Mouse (Mus musculus): ENCODE measurements around the gene Cpb2.

Gene Cpb2

DNA sequence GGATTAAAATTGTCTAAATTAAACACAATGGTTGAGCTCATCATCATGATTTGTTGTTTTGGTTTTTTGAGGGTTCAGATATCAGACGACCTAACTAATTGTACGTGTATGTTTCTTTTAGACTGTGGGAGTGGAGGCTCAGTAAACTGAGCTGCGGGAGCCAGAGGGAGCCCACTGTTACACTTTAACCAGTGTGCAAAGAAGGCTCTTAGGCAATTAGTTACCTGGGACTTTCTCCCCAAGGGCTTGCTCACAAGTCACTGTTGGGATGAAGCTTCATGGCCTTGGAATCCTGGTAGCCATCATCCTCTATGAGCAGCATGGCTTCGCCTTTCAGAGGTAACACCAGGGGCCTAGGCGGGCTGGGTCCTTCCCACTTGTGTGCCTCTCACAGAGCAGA lies at the start of gene Cpb2:
Gene Cpb2, plus strand, starts transcription at position 201 of the 400 bp plus-strand sequence.
- no peak for DNase-seq (ENCODE audit: low spot score)

DNA sequence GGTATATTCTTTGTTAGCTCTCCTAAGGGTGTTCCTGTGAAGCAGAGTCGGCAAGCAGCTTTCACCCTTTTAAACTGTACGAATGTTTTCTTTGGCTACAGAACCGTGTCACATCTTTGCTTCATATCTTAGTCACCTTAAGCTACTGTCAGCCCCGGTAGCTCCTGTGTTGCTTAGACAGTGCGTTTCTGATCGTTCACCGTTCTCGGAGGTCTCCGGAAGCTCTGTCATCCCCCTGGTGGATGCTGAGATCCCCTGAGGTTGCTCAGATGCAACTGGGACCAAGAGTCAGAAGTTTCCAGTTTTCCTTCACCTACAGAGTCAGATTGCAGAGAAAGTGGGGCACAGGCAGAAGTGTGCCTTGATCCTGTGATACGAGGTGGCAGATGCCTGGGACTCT lies 49.7 kb upstream of the Cpb2 start:
- DNase-seq (ENCODE audit: low spot score), result no peak

DNA sequence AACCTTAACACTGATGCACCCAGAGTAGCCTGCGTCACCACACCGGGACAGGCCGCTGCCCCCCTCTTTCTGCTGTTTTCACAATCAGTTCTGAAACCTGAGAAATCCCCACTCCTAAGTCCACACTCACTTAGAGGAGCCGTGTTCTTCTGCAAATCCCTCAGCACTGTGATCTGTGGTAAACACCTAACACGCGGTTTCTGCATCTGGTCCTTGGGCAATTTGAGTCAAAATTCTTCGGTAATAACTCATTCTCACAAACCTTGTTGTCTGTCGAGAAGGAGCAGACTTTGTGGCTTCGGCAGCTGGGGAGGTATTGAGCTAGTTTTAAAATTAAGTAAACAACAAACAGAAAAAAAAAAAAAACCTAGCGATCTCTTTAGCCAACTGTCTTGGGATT lies 49.2 kb upstream of the Cpb2 start:
- no peak for DNase-seq (ENCODE audit: low spot score)

DNA sequence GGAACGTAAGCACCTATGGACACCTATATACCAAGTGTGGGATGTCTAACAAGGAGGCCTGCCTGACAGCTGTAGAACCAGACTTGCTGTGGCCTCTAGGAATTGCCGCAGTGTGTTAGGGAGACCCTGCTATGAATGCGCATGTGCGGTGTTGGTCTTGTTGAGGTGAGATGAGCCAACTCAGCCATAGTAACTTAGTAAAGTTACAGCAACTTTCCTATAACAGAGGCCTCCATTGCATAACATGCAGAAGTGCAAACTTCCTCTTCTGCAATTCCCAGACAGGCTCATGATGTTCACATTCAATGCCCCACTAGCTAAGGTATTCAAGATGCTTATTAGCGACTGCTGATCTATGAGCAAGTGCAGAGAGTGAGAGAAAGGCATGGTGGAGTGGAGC lies 46.6 kb upstream of the Cpb2 start:
- DNase-seq (ENCODE audit: low spot score), result no peak

DNA sequence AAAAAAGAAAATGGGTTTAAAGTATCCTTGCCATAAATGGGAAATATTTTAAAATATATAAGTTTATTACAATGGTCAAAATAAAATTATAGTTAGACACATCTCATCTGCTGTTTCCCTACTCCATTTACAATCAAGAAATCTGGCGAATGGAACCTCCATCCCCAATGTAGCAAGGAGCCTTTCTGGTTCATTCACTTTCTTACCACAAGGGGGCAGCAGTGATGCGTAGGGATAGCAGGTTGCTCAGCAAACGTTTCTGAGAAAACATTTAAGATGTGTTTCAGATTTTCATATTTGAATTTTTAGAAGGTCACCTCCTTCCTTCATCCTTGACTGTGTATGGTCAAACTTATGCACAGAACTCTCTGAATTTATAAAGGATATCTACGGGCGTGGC lies 45.1 kb upstream of the Cpb2 start:
- DNase-seq (ENCODE audit: low spot score), result peak; percentile 86

DNA sequence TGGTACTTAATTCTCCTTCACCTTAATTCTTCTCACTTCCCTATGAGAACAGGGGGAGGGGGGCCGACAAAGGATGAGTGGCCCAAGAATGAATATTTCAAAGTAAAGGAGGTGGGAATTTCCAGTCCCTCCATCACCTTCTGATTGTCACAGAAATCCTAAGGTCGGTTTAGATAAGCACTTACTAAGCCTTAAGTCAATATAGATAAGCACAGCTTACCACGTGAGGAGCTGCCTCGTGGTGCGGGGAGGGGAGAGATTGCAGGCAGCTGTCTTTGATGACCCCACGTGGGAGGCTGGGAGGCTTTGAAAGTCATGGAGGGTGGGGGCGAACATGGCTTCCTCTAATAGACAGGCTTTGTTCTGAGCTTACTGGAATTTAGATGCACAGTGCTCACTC lies 44.4 kb upstream of the Cpb2 start:
- peak; percentile 8 for DNase-seq (ENCODE audit: low spot score)

DNA sequence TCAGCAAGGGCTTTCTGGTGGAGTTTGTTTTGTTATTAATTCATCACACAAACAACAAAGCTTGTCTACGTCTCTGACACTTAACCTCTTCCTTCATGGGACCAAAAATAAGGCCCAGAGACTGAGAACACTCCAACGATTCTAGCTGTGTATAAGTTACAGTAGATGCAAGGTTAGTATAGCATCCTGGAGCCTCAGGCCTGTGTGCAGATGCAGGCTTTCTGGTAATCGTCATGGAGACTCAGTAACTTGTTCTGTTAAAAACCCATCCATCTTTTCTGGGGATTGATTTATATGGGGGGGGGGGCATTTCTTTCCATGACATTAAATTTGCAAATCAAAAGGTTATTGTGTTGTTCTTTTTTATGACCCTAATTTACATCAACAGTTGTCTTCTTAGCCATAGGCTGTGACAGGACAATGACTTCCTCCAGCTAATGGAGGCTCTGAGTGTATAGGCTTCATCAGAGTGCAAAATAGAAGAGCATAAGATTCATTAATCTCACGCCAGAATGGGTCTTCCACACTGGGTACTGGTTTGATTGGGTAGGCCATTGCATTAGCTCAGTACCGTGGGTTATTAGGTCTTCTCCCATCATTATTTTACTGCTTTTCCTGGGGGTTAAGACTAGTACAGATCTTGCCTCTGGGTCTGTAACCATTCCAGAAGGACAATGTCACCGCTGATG lies 36.6 kb upstream of the Cpb2 start:
- DNase-seq (ENCODE audit: low spot score), result no peak

DNA sequence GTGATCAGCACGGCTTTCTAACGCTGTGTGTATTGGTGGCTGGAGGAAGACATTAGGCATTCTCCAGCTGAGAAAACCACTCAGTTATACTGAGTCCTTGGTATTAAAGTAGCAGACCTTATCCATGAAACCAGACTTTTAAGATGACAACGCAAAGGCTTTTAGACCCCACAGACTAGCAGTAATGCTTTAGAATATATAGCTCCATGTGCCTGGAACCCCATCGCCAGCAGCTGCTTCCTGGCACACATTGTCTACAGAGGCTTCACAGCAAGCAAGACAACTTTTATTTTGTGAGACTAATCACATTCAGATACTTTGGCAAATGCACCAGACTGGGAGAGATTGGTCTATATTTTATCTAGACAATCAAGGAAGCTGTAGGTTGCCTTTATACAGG lies 35.8 kb upstream of the Cpb2 start:
- no peak for DNase-seq (ENCODE audit: low spot score)

DNA sequence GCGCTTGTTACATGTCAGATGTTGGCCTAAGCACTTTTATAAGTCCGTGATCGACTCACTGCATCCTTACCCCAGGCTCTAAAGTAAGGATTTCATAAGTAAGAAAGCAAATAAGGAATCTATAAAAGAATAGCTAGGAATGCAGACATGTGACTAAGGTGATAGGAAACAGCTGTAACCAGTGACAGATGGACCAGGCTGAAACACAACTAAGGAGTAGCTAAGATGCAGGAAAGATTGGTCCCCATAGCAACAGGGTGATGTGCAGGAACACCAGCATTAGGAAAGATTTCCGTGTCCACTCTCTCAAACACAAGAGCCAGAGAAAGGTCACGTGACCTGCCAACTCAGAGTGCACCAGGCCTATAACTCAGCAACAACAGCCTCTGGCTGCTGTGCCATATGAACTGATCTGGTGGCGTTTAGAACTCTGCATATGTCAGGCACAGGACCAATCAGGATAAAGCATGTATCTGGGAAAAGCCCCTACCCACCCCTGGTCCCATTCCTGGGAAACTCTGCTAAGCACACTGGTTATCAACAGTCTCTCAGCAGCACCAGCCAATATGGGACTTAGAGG lies 33.4 kb upstream of the Cpb2 start:
- DNase-seq (ENCODE audit: low spot score), result no peak

DNA sequence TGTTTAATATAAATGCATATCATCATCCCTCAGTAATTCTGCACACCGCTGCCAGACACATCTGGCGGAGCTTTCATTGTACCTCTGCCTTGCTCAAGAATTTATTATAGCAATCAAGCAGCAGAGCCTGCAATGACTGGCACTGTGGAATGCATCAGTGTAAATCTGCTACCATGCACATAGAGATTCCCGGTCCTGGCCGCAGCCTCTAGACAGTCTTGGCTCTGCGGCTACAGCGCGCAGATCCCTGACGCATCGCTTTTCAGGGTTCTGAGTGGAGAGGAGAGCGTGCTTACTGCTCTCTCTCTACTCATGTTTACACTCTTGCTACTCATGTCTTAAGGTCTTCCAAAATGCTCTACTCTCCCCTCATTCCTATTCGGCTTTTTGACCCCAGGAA lies 28.3 kb upstream of the Cpb2 start:
- no peak for DNase-seq (ENCODE audit: low spot score)

DNA sequence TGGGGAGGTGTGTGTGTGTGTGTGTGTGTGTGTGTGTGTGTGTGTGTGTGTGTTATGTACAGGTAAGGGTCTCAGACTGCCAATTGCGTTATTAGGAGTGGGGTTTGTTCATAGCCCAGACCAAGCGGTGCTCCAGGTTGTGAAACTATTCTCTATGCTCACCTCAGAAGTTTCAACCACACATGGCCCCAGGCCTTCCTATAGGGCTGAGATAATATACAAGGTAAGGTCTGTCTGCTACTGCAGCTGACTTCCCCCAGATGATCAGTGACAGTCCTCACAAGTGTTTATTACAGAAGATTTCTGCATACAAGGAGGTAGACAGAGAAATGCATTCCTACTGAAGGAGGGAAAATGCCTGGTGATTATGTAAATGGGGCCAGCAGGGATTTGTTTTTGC lies 23.2 kb upstream of the Cpb2 start:
- no peak for DNase-seq (ENCODE audit: low spot score)

DNA sequence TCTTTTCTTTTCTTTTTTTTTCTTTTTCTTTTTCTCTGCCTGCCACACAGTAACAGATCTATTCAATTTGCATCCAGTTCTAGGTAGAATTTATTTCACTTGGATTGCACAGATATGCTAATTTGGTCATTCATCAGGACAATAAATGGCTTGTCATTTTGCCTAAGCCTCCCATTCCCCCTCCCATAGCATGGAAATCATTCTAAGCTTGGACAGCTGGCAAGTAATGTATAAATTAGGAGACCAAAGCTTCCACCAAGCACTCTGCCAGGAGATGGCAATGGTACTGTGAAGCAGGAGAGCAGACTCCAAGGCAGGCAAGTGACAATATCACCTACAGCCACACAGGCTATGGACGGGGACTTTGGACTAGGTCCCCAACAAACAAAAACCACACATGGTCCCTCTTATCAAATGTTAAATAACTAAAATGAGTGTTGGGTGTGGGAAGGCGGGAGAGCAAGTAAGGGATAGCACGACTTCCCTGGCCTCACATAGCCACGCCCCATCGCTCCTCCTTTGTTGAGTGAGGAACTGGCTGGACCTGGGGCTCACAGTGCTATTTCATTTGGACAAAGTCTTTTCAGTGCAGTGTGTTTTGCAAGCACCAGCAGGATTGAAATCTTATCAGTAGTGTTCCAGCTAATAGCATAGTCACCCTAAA lies 22.7 kb upstream of the Cpb2 start:
- DNase-seq (ENCODE audit: low spot score), result no peak

DNA sequence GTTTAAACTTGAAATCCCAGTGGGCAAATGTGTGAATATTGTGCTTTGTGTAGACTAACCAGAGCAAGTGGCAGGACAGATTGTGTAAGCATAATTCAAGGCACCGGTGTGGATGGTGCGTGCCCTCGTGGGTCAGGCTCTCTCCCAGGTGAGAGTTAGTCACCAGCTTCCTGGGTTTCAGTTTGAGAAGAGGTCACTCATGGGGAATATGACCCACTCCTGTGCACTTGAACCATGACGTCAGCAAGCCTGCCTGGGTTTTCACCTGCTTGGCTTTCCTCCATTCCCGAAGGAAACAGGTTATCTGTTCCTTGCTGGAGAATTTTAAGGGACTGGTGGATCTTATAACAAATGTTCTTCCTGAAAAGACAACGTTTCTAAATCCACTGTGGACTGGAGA lies 19.7 kb upstream of the Cpb2 start:
- DNase-seq (ENCODE audit: low spot score), result no peak

DNA sequence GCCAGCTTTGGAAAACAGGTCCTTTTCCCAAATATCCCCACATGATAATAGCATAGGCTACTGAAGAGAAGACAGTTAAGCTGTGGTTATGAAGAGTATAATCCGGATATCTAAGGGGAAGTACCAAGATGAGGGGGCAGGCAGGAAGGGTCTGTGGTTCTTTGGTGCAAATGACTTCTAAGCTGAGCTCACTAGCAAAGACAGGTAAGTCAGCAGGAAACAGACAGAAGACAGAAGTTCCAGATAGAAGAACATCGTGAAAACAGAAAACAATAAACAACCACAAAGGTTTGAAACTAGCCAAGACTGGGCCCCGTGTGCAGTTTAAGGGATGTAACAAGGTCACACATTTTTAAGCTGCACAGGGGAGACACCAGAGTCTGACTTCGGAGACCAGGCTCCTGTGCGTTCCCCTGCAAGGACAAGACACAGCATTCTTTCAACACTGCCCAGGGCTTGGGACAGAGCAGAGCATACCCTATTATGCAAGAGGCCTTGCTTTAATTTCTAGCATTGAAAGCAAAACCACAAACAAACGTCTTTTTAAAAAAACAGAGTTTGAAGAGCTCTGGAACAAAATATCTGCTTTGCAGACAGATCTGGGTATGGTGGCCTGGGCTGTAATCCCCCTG lies 14.5 kb upstream of the Cpb2 start:
- no peak for DNase-seq (ENCODE audit: low spot score)

DNA sequence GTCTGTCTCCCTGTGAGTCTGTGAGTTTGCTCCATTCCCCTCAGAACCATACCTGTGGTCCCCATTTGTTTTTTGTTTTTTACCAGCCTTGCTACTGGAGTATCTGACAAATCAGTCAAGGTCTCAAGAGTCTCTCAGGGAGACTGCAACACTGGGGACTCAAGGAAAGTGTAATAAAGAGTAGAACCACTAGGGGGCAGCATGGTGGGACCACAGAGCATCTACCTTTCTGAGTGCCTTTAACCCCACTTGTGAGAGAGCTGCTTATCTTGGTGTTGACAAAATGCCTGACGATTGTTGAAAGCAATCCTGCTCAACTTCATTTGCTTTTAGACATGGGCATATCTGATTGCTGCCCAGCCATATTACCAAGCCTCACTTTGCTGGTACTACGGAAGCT lies 12.3 kb upstream of the Cpb2 start:
- DNase-seq (ENCODE audit: low spot score), result peak; percentile 75

DNA sequence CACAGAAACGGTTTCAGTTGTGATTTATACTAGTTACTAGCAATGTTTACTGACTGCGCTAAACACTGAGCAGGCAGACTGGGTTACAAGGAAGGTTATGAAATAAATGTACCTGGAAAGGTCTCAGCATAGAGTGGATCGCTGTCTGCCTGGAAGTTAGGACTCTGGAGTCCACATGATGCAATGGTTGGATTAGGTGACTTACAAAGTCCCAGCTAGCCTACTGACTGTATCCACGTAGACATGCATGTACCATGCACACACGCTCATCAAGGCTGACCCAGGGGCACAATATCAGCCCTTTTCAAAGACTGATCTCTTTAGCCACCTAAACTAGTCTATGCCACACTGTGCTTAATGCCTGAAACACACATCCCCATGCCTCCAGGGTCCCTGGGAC lies 9.0 kb upstream of the Cpb2 start:
- DNase-seq (ENCODE audit: low spot score), result no peak

DNA sequence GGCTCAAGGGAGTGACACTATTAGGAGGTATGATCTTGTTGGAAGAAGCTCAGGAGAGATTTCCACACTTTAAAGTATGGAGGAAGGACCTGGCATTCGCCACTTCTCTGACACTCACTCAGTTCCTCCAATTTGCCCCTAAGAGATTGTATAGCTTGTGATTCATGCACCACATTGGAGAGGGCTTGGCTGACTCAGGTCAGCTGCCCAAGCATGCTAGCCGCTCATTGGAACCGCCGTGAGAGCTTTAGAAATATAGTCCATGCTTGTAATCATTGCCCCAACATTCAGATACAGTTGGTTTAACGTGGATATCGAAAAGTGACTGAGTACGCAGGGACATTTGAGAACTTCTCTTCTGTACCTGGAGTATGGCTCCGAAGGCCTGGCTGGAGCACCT lies 6.5 kb upstream of the Cpb2 start:
- DNase-seq (ENCODE audit: low spot score), result no peak

DNA sequence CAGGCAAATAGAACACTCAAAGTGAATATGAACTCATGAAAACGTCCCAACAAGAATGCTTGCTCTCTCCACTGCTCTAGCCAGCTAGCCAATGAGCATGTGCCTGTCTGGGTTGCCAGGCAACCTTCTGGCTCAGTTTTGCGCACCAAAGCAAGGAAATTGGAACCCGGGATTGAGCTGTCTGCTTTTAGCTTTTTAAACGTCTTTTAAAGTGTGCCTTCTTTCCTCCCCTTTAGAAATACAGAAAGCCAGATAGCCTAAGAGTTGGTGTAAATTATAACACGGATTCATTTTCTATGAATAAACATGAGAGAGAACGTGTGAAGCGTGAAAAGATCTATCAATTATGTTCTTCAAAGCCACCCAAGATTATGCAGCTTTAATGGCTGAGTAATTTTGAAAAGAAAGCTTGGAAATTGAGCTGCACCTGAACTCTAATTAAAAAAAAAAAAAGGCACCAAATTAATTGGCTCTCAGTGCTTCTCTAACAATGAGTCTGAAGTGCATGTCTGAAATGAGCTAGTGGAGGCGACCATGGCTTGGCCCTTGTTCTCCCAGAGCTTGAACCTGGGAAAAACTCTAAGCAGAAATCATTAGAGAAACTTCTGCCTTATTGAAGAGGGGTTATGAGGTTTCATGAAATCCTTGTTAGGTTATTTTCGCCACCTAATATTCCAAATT lies 6.0 kb upstream of the Cpb2 start:
- peak; percentile 60 for DNase-seq (ENCODE audit: low spot score)

DNA sequence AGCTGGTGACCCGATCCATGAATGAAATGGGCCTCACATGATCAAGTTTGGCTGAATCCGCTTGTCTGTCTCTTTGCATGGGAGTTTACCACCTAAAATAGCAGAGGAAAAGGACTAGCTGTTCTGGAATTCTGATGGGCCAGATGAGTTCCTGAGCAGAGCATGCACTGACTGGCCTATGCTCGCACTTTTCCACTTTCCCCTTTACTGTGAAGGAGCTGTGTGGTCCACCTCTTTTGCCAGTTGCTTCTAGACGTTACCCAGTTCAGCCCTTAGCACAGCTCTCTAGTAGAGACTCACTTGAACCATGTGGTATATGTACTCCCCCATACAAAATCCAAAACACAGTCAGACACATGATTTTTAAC lies 5.5 kb upstream of the Cpb2 start:
- no peak for DNase-seq (ENCODE audit: low spot score)

DNA sequence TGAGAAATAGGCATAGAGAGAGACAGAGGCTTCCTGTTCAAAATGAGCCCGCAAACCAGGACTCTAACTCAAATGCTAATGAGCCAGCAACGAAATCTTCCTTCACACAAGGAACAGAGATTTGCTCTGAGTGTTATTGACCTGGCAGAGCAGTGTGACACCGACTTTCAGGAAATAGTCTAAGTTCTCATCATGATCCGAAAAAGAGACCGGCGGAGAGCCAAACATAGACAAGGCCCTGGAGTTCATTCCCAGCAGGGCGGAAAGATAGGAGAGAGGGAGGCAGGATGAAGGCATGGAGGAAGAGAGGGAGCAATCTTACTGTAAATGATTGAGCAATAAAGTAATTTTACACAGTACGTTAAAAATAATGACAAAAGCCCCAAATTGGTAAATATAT lies 5.0 kb upstream of the Cpb2 start:
- no peak for DNase-seq (ENCODE audit: low spot score)

DNA sequence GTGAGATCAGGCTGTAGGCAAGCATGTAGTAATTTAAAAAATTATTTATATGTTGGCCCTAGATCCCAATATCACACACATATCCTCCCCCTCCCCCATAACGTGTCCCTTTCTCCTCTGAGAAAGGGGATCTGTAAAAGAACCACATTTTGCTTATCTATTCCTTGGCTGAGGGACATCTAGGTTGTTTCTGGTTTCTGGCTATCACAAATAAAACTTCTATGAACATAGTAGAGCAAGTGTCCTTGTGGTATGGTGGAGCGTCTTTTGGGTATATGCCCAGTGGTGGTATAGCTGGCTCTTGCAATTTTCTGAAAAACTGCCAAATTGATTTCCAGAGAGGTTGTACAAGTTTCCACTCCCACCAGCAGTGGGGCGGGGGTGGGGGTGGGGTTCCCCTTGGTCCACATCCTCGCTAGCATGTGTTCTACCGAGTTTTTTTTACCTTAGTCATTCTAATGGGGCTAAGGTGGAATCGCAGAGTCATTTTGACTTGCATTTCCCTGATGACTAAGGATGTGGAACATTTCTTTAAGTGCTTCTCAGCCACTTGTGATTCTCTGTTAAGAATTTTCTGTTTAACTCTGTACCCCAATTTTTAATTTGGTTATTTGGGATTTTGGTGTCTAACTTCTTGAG lies 3.9 kb upstream of the Cpb2 start:
- DNase-seq (ENCODE audit: low spot score), result no peak
